Mouse (Mus musculus): ENCODE data around the gene Gsx1. TPM values are rescaled to one million over a fixed set of nuclear protein-coding genes. Genes with fewer than 3 reads are reported as not detected.

The Gsx1 gene
- polyA plus RNA-seq, 1 experiment from 2014 or later, result not detected

- H3K27ac ChIP-seq (ENCODE audit: low read depth), result no peak overlapping the region
- no peak overlapping the region for H3K4me3 ChIP-seq (ENCODE audit: low read depth, low read length)
- no peaks in the 10 kb centered on the region for H3K27me3 ChIP-seq (replicated peaks; ENCODE audit: control insufficient read depth, insufficient read depth, low read length)
- no peak for ATAC-seq (replicated peaks; ENCODE audit: low FRiP score, low TSS enrichment, low read depth)
- no peaks in the 10 kb centered on the region for H3K9me3 ChIP-seq (ENCODE audit: control insufficient read depth, low read length)
- WGBS, result 67% methylated on average over 7 of the region's 7 CpGs
- H3K4me1 ChIP-seq (replicated peaks; ENCODE audit: control insufficient read depth, insufficient read depth, low read length), result no peaks in the 10 kb centered on the region
- no peak overlapping the region for H3K4me2 ChIP-seq (ENCODE audit: low read length)
- no peaks in the 10 kb centered on the region for H3K36me3 ChIP-seq (ENCODE audit: control insufficient read depth, insufficient read depth, low read length)
- no peak for DNase-seq (ENCODE audit: low spot score)
- no peak overlapping the region for H3K9ac ChIP-seq (ENCODE audit: low read length)
These were observed 18.4 kb upstream of the Gsx1 start for GRCm38 (mm10) chr5:147170088-147170487.

GRCm38 (mm10) chr5:147174046-147174445, 14.4 kb upstream of the Gsx1 start:
- H3K4me1 ChIP-seq (replicated peaks; ENCODE audit: control insufficient read depth, insufficient read depth, low read length), result no peaks in the 10 kb centered on the region
- DNase-seq (ENCODE audit: low spot score) (no peak), ATAC-seq (replicated peaks; ENCODE audit: low FRiP score, low TSS enrichment, low read depth) (no peak)
- H3K27ac ChIP-seq (ENCODE audit: low read depth), result no peak overlapping the region
- WGBS, result 82% methylated on average over 3 of the region's 3 CpGs
- no peak overlapping the region for H3K9ac ChIP-seq (ENCODE audit: low read length)
- no peaks in the 10 kb centered on the region for H3K36me3 ChIP-seq (ENCODE audit: control insufficient read depth, insufficient read depth, low read length)
- H3K9me3 ChIP-seq (ENCODE audit: control insufficient read depth, low read length), result no peaks in the 10 kb centered on the region
- H3K4me3 ChIP-seq (ENCODE audit: low read depth, low read length), result no peak overlapping the region
- no peaks in the 10 kb centered on the region for H3K27me3 ChIP-seq (replicated peaks; ENCODE audit: control insufficient read depth, insufficient read depth, low read length)
- H3K4me2 ChIP-seq (ENCODE audit: low read length), result no peak overlapping the region

DNA sequence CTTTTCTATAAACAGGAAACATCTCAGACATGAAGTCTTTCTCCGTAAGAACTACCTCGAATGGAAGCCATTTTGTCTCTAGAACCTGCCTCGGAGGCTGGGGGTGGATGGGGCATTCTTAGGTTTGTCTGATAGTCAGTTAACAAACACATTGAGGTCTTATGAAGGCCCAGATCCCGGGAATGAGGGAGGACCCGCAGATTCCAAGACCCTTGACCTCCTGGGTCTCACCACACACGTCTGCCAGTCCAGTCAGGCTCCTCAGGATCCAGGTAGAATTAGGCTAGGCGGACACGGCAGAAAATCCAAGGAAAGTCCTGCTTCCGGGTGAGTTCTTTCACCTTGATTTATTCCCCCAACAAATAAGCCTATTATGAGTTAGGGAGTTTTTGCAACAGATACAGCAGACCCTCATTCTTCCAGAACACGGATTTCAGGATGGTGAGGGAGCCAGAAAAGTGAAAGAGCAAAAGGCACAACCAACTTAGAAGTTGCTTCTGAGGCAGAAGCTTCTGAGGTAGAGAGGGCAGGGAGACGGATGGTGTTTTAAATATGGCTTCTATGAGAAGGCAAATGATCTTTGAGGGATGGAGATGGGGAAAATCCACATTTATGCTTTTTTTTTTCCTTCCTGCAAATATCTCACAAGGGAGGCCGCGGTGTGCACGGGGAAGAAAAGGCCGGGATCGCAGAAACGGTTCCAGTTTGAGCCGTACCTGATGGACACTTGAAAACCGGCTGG, 3.2 kb upstream of the Gsx1 start:
- H3K9ac ChIP-seq (ENCODE audit: low read length), result no peak overlapping the region
- H3K4me3 ChIP-seq (ENCODE audit: low read depth, low read length), result no peak overlapping the region
- 0 out of 2 replicates have a peak, but pooled peaks cover 4% of the 10 kb centered on the region for H3K9me3 ChIP-seq (ENCODE audit: control insufficient read depth, low read length)
- WGBS, result 6% methylated on average over 18 of the region's 19 CpGs
- DNase-seq (ENCODE audit: low spot score) (peak; percentile 53), ATAC-seq (replicated peaks; ENCODE audit: low FRiP score, low TSS enrichment, low read depth) (no peak)
- peaks cover 84% of the 10 kb centered on the region for H3K27me3 ChIP-seq (replicated peaks; ENCODE audit: control insufficient read depth, insufficient read depth, low read length)
- peak overlapping the region; percentile 30; the same call in 1 of the 2 replicates for H3K4me2 ChIP-seq (ENCODE audit: low read length)
- peaks cover 3% of the 10 kb centered on the region; the same call in 1 of the 2 replicates for H3K4me1 ChIP-seq (replicated peaks; ENCODE audit: control insufficient read depth, insufficient read depth, low read length)
- H3K27ac ChIP-seq (ENCODE audit: low read depth), result no peak overlapping the region
- no peaks in the 10 kb centered on the region for H3K36me3 ChIP-seq (ENCODE audit: control insufficient read depth, insufficient read depth, low read length)

DNA sequence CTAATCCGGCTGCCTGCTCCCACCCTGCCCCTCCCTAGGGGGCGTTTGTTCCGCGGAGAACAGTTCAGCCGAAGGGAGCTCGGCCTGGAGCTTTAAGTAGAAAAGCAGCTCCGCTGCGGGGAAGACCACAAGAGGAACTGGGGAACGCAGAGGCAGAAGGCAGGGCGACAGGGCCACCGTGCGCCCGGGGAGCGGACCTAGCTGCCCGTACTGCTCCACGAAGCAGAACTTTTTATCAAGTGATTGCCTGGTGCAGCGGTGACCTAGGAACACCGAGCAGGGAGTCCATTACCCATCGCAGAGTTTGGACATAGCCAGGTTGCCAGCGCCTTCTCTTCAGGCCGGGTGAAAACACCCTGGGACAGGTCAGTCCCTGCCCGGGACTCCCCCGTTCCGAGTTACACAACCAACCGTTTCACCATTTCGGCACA, 2.5 kb upstream of the Gsx1 start:
- DNase-seq (ENCODE audit: low spot score), result peak; percentile 66
- Histone ChIP-seq H3K4me2 (ENCODE audit: low read length) (peak overlapping the region; percentile 30; the same call in 1 of the 2 replicates), H3K4me1 (replicated peaks; ENCODE audit: control insufficient read depth, insufficient read depth, low read length) (peaks cover 3% of the 10 kb centered on the region; the same call in 1 of the 2 replicates), H3K4me3 (ENCODE audit: low read depth, low read length) (peak overlapping the region; percentile 17; the same call in 1 of the 2 replicates), H3K27me3 (replicated peaks; ENCODE audit: control insufficient read depth, insufficient read depth, low read length) (peaks cover 91% of the 10 kb centered on the region), H3K9ac (ENCODE audit: low read length) (no peak overlapping the region), H3K9me3 (ENCODE audit: control insufficient read depth, low read length) (0 out of 2 replicates have a peak, but pooled peaks cover 4% of the 10 kb centered on the region), H3K27ac (ENCODE audit: low read depth) (no peak overlapping the region), H3K36me3 (ENCODE audit: control insufficient read depth, insufficient read depth, low read length) (no peaks in the 10 kb centered on the region)
- ATAC-seq (replicated peaks; ENCODE audit: low FRiP score, low TSS enrichment, low read depth), result no peak
- 1% methylated on average over 26 of the region's 26 CpGs for WGBS

DNA sequence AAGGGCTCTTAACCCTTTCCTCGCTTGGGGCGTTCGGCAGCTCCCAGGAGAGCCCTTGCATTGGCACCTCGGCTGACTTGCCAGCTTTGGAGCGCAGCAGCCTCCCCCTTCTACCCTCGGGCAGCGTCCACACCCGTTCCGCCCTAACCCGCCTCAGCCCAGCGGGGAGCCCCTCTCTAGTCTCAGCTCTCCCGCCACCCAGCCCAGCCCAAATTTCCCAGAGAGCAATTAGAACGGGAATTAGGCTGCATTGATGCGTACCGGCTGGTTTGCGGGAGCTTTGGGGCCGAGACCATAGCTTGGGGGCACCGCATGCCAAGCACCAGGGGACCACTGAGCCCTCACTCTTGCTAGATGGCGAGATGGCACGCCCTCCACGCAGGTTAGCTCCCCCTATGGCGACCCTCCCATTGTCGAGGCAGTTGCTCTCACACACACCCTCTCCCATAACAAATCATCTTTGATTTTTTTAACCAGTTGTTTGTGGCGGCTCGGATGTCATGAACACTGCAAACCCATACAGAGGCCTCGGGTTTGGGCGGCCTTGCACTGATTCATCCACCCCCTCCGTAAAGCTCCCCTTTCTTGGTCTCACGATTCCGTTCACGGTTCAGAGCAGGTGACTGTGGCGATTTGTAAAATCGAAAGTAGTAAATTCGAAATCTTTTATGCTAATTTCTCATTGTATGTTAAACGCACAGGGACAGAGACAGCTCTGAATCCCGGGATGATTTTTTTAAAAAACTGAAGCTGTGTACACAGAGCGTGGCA, 1.5 kb upstream of the Gsx1 start:
- H3K4me3 ChIP-seq (ENCODE audit: low read depth, low read length), result peak overlapping the region; percentile 25
- H3K36me3 ChIP-seq (ENCODE audit: control insufficient read depth, insufficient read depth, low read length), result no peaks in the 10 kb centered on the region
- no peak overlapping the region for H3K27ac ChIP-seq (ENCODE audit: low read depth)
- H3K4me2 ChIP-seq (ENCODE audit: low read length), result peak overlapping the region; percentile 5
- peaks cover 98% of the 10 kb centered on the region for H3K27me3 ChIP-seq (replicated peaks; ENCODE audit: control insufficient read depth, insufficient read depth, low read length)
- no peak overlapping the region for H3K9ac ChIP-seq (ENCODE audit: low read length)
- 1% methylated on average over 37 of the region's 37 CpGs for WGBS
- peaks cover 3% of the 10 kb centered on the region; the same call in 1 of the 2 replicates for H3K4me1 ChIP-seq (replicated peaks; ENCODE audit: control insufficient read depth, insufficient read depth, low read length)
- ATAC-seq (replicated peaks; ENCODE audit: low FRiP score, low TSS enrichment, low read depth) (no peak), DNase-seq (ENCODE audit: low spot score) (peak; percentile 67)
- H3K9me3 ChIP-seq (ENCODE audit: control insufficient read depth, low read length), result 0 out of 2 replicates have a peak, but pooled peaks cover 4% of the 10 kb centered on the region

- DNase-seq (ENCODE audit: low spot score) (peak; percentile 52), ATAC-seq (replicated peaks; ENCODE audit: low FRiP score, low TSS enrichment, low read depth) (no peak)
- H3K27ac ChIP-seq (ENCODE audit: low read depth), result no peak overlapping the region
- no peak overlapping the region for H3K9ac ChIP-seq (ENCODE audit: low read length)
- peaks cover 98% of the 10 kb centered on the region for H3K27me3 ChIP-seq (replicated peaks; ENCODE audit: control insufficient read depth, insufficient read depth, low read length)
- 2% methylated on average over 25 of the region's 25 CpGs for WGBS
- H3K4me3 ChIP-seq (ENCODE audit: low read depth, low read length), result peak overlapping the region; percentile 25
- peak overlapping the region; percentile 5 for H3K4me2 ChIP-seq (ENCODE audit: low read length)
- 0 out of 2 replicates have a peak, but pooled peaks cover 4% of the 10 kb centered on the region for H3K9me3 ChIP-seq (ENCODE audit: control insufficient read depth, low read length)
- no peaks in the 10 kb centered on the region for H3K36me3 ChIP-seq (ENCODE audit: control insufficient read depth, insufficient read depth, low read length)
- H3K4me1 ChIP-seq (replicated peaks; ENCODE audit: control insufficient read depth, insufficient read depth, low read length), result peaks cover 3% of the 10 kb centered on the region; the same call in 1 of the 2 replicates
These were observed 835 bp upstream of the Gsx1 start for GRCm38 (mm10) chr5:147187552-147188170.

- peak overlapping the region; percentile 41 for H3K4me2 ChIP-seq (ENCODE audit: low read length)
- H3K27ac ChIP-seq (ENCODE audit: low read depth), result no peak overlapping the region
- peaks cover 3% of the 10 kb centered on the region; the same call in 1 of the 2 replicates for H3K4me1 ChIP-seq (replicated peaks; ENCODE audit: control insufficient read depth, insufficient read depth, low read length)
- ATAC-seq (replicated peaks; ENCODE audit: low FRiP score, low TSS enrichment, low read depth), result no peak
- H3K9ac ChIP-seq (ENCODE audit: low read length), result no peak overlapping the region
- H3K36me3 ChIP-seq (ENCODE audit: control insufficient read depth, insufficient read depth, low read length), result no peaks in the 10 kb centered on the region
- peak overlapping the region; percentile 16; the same call in 1 of the 2 replicates for H3K4me3 ChIP-seq (ENCODE audit: low read depth, low read length)
- WGBS, result 2% methylated on average over 28 of the region's 28 CpGs
- DNase-seq (ENCODE audit: low spot score), result no peak
- no peaks in the 10 kb centered on the region for H3K9me3 ChIP-seq (ENCODE audit: control insufficient read depth, low read length)
- peaks cover 98% of the 10 kb centered on the region for H3K27me3 ChIP-seq (replicated peaks; ENCODE audit: control insufficient read depth, insufficient read depth, low read length)
These were observed 660 bp downstream of the Gsx1 start for GRCm38 (mm10) chr5:147189156-147189555.

GRCm38 (mm10) chr5:147189836-147190602, 1.5 kb downstream of the Gsx1 start:
- H3K27ac ChIP-seq (ENCODE audit: low read depth), result no peak overlapping the region
- H3K9me3 ChIP-seq (ENCODE audit: control insufficient read depth, low read length), result no peaks in the 10 kb centered on the region
- under 1% methylated on average over 46 of the region's 46 CpGs for WGBS
- H3K4me1 ChIP-seq (replicated peaks; ENCODE audit: control insufficient read depth, insufficient read depth, low read length), result peaks cover 3% of the 10 kb centered on the region; the same call in 1 of the 2 replicates
- H3K4me2 ChIP-seq (ENCODE audit: low read length), result no peak overlapping the region
- no peaks in the 10 kb centered on the region for H3K36me3 ChIP-seq (ENCODE audit: control insufficient read depth, insufficient read depth, low read length)
- DNase-seq (ENCODE audit: low spot score) (peak; percentile 64), ATAC-seq (replicated peaks; ENCODE audit: low FRiP score, low TSS enrichment, low read depth) (no peak)
- no peak overlapping the region for H3K4me3 ChIP-seq (ENCODE audit: low read depth, low read length)
- H3K9ac ChIP-seq (ENCODE audit: low read length), result no peak overlapping the region
- peaks cover 96% of the 10 kb centered on the region for H3K27me3 ChIP-seq (replicated peaks; ENCODE audit: control insufficient read depth, insufficient read depth, low read length)

Data from intestine, embryonic 14.5 days (tissue).